Mouse (Mus musculus) heart, postnatal 10 days (tissue): ENCODE data around the gene Tyk2. TPM values are rescaled to one million over a fixed set of nuclear protein-coding genes. Genes with fewer than 3 reads are reported as not detected.
A peak's percentile ranks its signal among the peaks of the same experiment; 100 is the strongest.

Source experiments
- DNase-seq, 2 experiments: peaks; one replicate each; pipeline ENCODE4 v3.0.0; 2021
- intact Hi-C: fragments of 180-260 bp; cut with DNase I; formaldehyde crosslinking; loops from one replicate; pipeline ENCODE4 v1.15.1; 2025
- total RNA-seq, 2 experiments: library from RNA; stranded (reverse); gene quantifications; 2 replicates each; pipeline ENCODE4 v1.2.3; 2021

Gene Tyk2
- total RNA-seq, 2 experiments from 2014 or later = 8.9 to 9.5 TPM

- intact Hi-C loops = no loop called here
Observed at GRCm38 (mm10) chr9:21121483-21121882, 9.6 kb downstream of the Tyk2 start.

GRCm38 (mm10) chr9:21117073-21117472, 14.0 kb downstream of the Tyk2 start:
- no peak for DNase-seq
- intact Hi-C loops = no loop called here

More at GRCm38 (mm10) chr9:21121483-21121882, 9.6 kb downstream of the Tyk2 start:
- DNase-seq = no peak

- intact Hi-C loops = no loop called here
- DNase-seq = no peak
Observed at GRCm38 (mm10) chr9:21115105-21115504, 15.9 kb downstream of the Tyk2 start.

DNA sequence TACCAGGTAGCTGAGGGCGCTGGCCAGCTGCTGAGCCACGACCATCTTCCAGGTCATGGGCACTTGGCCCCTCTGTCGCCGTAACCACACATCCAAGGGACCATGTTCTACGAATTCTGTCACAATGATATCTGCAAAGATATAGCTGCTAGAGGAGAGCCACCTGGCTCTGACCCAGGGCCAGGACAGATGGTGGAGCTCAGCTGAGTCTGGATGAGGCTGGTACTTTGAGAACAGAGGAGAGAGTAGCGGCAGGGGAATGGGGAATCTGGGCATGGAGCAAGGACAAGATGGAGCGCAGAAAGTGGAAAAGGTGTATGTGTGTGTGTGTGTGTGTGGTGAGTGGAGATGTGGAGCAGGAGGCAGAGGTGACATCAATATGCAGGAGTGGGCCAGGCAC, 16.9 kb downstream of the Tyk2 start:
- DNase-seq = no peak
- intact Hi-C loops = no loop called here

DNA sequence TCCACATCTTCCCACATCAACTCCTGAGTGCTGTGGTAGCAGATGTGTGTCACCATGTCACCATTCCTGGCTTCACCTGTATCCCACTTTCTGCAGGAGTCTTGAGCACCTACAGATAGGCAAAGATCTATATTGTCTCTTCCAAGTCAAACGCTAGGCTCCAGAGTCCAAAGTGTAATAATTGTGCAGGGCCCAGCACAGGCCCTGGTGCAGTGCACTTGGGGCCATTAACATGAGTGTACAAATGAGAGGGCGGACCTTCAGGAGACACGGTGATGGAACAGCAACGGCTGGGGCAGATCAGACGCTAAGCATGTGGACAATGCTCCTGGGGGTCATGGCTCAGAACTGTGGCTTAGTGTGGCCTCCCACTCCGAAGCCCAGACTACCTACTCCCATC, 17.3 kb downstream of the Tyk2 start:
- intact Hi-C loops = no loop called here
- no peak for DNase-seq

- DNase-seq = no peak
- intact Hi-C loops = no loop called here
Observed at GRCm38 (mm10) chr9:21107607-21108237, 23.3 kb downstream of the Tyk2 start.

GRCm38 (mm10) chr9:21105760-21106564, 25.1 kb downstream of the Tyk2 start:
- intact Hi-C loops = no loop called here
- no peak for DNase-seq

- DNase-seq = no peak
- intact Hi-C loops = no loop called here
Observed at GRCm38 (mm10) chr9:21104814-21105213, 26.2 kb downstream of the Tyk2 start.

- no peak for DNase-seq
- intact Hi-C loops = no loop called here
Observed at GRCm38 (mm10) chr9:21102076-21102475, 29.0 kb downstream of the Tyk2 start.

DNA sequence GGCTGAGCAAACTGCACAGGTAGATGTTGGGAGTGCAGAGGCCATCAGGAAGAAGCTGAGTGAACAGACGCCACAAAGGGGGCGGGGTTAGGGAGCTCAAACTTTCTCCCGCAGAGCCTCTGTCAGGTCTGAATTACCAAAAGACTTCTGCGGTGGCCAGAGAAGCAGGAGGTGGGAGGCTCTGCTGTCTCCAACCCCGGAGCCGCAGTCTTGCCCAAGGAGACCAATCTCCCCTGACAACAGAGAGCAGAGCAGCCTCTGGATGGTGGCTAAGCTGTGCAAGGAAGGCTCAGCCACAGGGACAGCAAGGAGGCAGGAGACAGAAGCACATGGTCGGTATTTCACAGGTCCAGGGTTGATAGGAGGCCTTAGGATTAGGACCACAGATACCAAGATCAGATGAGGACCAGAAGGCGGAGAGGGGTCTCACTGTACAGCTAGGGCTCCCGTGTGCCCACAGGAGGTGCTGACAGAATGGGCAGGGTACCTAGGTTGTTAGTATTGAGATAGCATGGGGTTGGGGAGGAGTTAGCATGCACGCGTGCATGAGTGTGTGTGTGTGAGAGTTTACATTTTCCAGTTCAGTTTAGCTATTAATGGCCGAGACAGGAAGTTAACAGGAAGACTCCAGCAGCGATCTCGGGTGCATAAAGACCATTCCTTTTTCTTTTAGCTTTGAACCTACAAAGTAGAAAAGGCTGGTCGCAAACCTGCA, 30.4 kb downstream of the Tyk2 start:
- intact Hi-C loops = no loop called here
- no peak for DNase-seq

- no peak for DNase-seq
- intact Hi-C loops = no loop called here
Observed at GRCm38 (mm10) chr9:21097793-21098192, 33.2 kb downstream of the Tyk2 start.

GRCm38 (mm10) chr9:21095958-21096357, 35.1 kb downstream of the Tyk2 start:
- no peak for DNase-seq

DNA sequence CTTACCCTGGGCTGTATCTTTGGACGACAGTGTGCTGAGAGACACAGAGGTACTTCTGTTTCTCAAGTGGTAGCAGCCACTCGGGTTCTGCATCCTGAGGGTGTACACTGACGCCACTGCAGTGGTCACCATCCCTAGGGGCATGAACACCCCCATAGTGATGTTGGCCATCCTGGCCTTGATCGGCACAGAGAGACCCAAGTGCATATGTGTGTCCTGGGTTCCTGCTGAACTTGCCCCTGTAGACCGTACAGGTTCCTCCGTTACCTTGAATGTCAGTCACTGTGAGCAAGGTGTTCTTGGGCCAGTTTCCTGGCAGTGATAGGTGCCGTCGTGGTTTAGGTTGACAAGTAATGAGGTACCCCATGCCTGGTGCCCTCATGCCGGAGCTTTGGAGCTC, 37.6 kb downstream of the Tyk2 start:
- intact Hi-C loops = loop anchor here (2.0 kb wide), 1 partner anchor 37 kb away; the partner anchor contains the start of gene Tyk2
- DNase-seq = no peak

More at GRCm38 (mm10) chr9:21095958-21096357, 35.1 kb downstream of the Tyk2 start:
- intact Hi-C loops = no loop called here

DNA sequence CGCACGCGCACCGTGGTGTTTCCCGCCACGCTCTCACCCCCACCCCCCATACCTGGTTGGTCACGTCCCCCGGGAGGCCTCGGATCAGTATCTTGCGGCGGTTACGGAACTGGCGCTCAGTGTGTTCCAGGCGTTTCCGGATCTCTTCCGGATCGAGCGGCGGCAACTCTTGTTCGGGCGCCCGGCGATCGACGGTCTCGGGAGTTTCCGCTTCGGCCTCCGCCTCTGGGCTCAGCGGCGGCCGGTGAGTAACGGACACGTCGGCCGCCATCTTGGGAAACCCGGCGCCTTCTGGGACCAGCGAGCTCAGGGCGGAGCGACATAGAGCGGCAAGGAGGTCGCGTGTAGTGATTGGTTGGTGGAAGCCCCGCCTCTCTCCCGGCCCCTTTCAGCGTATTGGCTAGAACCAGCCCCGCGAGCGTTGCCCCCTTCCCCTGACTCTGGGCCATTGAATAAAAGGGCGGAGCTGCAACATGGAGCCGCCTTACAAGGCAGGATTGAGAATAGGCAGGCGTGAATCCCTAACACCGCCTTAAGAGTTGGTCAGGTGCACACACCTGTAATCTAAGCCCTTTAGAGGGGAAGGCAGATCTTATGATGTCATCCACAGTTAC, 39.2 kb downstream of the Tyk2 start, which contains the start of the genes Gm38431 and Raver1:
Gene Gm38431, minus strand, starts transcription at position 291 of the 614 bp plus-strand sequence.
Gene Raver1, minus strand, starts transcription at position 302 of the 614 bp plus-strand sequence.
- intact Hi-C loops = loop anchor here (2.0 kb wide), 1 partner anchor 39 kb away; the partner anchor contains the start of gene Tyk2
- DNase-seq = peak; percentile 98

DNA sequence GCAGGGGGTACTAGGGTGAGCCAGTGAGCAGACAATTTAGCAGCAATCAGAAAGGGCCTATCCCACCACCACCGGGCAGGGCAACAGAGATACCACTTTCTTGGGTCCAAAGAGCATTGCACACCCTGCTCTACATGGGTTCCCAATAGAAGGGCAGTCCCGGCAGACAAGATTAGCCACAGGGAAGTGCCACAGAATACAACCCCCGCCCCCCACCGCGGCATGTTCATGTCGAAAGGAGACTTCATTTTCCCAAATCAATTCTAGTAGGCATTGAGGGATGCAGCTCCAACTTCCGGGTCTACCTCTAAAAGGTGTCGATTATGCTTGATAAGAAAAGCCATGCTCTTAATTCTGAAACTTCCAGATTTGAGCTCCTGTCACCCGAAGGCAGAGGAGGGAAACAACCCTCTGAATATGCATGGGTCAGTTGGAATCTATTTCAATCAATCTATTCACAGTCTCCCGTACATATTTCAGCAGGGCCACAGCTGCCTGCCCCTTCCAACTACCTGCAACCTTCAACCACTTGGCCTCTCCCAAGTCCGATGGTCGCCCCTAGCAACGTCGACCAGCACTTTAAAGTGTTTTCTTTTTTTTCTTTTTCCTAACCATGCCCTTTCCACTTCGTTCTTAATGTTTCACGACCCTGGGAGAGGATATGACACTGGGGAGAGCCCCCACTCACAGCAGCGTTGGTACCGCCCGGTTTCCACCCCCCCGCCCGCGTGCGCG, 39.9 kb downstream of the Tyk2 start:
- no peak for DNase-seq
- intact Hi-C loops = no loop called here

GRCm38 (mm10) chr9:21090537-21090936, 40.5 kb downstream of the Tyk2 start:
- no peak for DNase-seq
- intact Hi-C loops = no loop called here

DNA sequence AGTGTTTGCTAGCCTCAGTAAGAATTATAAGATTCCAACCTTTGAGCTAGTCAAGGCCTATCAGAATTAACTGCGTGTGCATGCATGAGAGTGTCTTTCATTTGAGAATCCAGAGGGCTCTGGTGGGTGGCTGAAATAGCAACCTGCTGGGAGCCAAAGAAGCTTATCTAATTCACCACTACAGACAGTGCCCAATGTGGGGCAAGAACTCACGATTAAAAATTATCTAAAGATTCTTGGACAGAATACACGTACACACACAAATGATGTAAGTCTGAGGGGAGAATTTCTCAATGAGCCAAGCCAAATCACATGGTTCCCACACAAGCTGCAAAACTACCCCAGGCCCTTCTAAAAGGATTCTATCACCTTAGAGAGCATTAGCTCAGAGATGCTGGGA, 47.7 kb downstream of the Tyk2 start:
- DNase-seq = no peak
- intact Hi-C loops = no loop called here

- DNase-seq = no peak
- intact Hi-C loops = no loop called here
Observed at GRCm38 (mm10) chr9:21081127-21081526, 49.9 kb downstream of the Tyk2 start.

DNA sequence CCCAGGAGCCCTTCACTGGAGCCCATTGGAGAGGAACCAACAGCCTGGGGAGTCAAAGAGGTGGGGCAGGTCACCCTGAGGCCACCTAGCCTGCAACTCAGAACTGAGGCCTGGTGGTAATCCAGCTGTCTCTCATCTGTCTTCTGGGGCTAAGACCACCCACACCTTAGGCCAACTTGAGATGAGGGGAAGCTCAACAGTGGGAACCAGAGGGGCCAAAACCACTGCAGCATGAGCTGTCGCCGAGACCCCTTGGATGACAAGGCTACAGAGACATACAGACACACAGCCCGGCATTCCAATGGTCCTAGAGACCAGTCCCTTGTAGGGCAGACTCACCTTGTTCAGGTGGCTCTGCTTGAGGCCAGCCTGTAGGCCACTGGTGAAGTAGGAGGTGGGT, 55.4 kb downstream of the Tyk2 start:
- DNase-seq = no peak
- intact Hi-C loops = no loop called here

DNA sequence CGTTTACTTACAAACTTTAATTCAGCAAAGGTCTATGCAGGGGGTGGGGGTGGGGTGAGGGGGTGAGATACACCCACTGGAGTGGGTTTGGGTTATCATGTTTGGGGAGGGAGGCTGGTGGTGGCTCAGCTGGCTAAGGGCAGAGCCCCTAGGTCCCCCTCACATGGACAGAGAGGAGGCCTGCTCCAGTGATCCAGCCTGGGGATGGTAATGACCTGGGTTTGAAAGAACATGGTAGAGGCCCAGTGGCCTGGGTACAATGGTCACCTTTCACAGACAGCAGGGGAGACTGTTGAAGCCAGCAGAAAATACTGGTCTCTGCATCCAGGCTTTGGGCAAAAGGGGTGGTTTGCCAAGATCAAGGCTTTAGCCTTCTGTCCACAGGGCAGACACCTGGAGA, 56.9 kb downstream of the Tyk2 start:
- no peak for DNase-seq
- intact Hi-C loops = no loop called here
